In genomic region chr9:88718593-88718992, GRCm38 (mm10) we compare ENCODE assay signal across 10 mouse cellular contexts. TPM values are rescaled to one million over a fixed set of nuclear protein-coding genes. Genes with fewer than 3 reads are reported as not detected.
DNase-seq lines count a peak whose midpoint lies in the region; ATAC-seq lines count a peak whose summit lies in the region.
"Not testable (repeated sequence)": the region's sequence is repeated elsewhere in the genome, so short reads cannot be mapped to it uniquely, and the experiment has no call there.
"Had no signal": no experiment of that assay in that cellular context is flagged by ENCODE, and none has a peak within 500 bp of the region (broad histone marks: within the 10 kb centered on the region; RNA-seq: fewer than 3 reads in every experiment).

No protein-coding gene starts in this region.

- H3K79me2 ChIP-seq in macrophage (ENCODE audit: inconsistent target): peaks cover 41% of the 10 kb centered on the region

- not testable (repeated sequence) for H3K36me3 ChIP-seq in forebrain, embryonic 13.5 days (ENCODE audit: poor library complexity, severe bottlenecking); heart, embryonic 15.5 days; limb, embryonic 15.5 days; macrophage (ENCODE audit: inconsistent target); stomach, embryonic 14.5 days (ENCODE audit: control insufficient read depth, insufficient read depth, low read length)

- H3K4me3 ChIP-seq in forebrain, embryonic 13.5 days: 0 out of 2 replicates have a peak overlapping the region, but pooled peaks have one; percentile 35
- H3K4me3 ChIP-seq in heart, embryonic 15.5 days; limb, embryonic 15.5 days: not testable (repeated sequence)
- peak overlapping the region; percentile 46 for H3K4me3 ChIP-seq in macrophage (ENCODE audit: inconsistent target)
- H3K4me3 ChIP-seq in stomach, embryonic 14.5 days (ENCODE audit: low read depth, low read length): peak overlapping the region; percentile 22; the same call in 1 of the 2 replicates

- H3K9ac ChIP-seq in forebrain, embryonic 13.5 days; heart, embryonic 15.5 days; limb, embryonic 15.5 days; stomach, embryonic 14.5 days (replicated peaks; ENCODE audit: low read depth, low read length): not testable (repeated sequence)

- peak overlapping the region; percentile 53 for H3K4me2 ChIP-seq in forebrain, embryonic 13.5 days
- H3K4me2 ChIP-seq in heart, embryonic 15.5 days: peak overlapping the region; percentile 53
- H3K4me2 ChIP-seq in limb, embryonic 15.5 days: peak overlapping the region; percentile 31; the same call in 1 of the 2 replicates
- H3K4me2 ChIP-seq in stomach, embryonic 14.5 days (replicated peaks; ENCODE audit: low read depth, low read length): peak overlapping the region; percentile 42

- ATAC-seq in forebrain, embryonic 13.5 days; heart, embryonic 15.5 days (replicated peaks; ENCODE audit: insufficient number of reproducible peaks, insufficient read depth, low FRiP score, low read depth); limb, embryonic 15.5 days (ENCODE audit: insufficient number of reproducible peaks, low FRiP score, low TSS enrichment, low read depth); stomach, embryonic 14.5 days (ENCODE audit: insufficient number of reproducible peaks, insufficient read depth, low FRiP score, low read depth): not testable (repeated sequence)

- WGBS in forebrain, embryonic 13.5 days: 78% methylated on average over 5 of the region's 5 CpGs
- 81% methylated on average over 5 of the region's 5 CpGs for WGBS in heart, embryonic 15.5 days
- WGBS in limb, embryonic 15.5 days: 69% methylated on average over 5 of the region's 5 CpGs
- 100% methylated on average over 1 of the region's 5 CpGs for WGBS in macrophage (ENCODE audit: missing documents)
- 82% methylated on average over 5 of the region's 5 CpGs for WGBS in stomach, embryonic 14.5 days

- not testable (repeated sequence) for H3K9me3 ChIP-seq in forebrain, embryonic 13.5 days (replicated peaks); heart, embryonic 15.5 days (replicated peaks); limb, embryonic 15.5 days; stomach, embryonic 14.5 days (ENCODE audit: control insufficient read depth, low read depth, low read length)

- H3K27me3 ChIP-seq in forebrain, embryonic 13.5 days; heart, embryonic 15.5 days; limb, embryonic 15.5 days; stomach, embryonic 14.5 days (ENCODE audit: control insufficient read depth, insufficient read depth, low read length): not testable (repeated sequence)

- not testable (repeated sequence) for H3K27ac ChIP-seq in forebrain, embryonic 13.5 days; heart, embryonic 15.5 days; limb, embryonic 15.5 days; stomach, embryonic 14.5 days (ENCODE audit: low read length)
- H3K27ac ChIP-seq in macrophage: peak overlapping the region; percentile 74

- H3K4me1 ChIP-seq in forebrain, embryonic 13.5 days; heart, embryonic 15.5 days (replicated peaks); limb, embryonic 15.5 days; stomach, embryonic 14.5 days (ENCODE audit: control insufficient read depth, insufficient read depth, low read length): not testable (repeated sequence)

- peak; percentile 3 for DNase-seq in 3T3-L1 (ENCODE audit: low read depth, low spot score)
- DNase-seq in cerebellum, adult 9-10 months: peak; percentile 59
- DNase-seq in kidney, adult 11 months: peak; percentile 8

RNA-seq across cellular contexts. Expression of gene Mthfsl, which starts 1.5 kb away (rescaled TPM):
- 32.8 and 35.3 TPM in 2 replicates for polyA plus RNA-seq in forebrain, embryonic 13.5 days (2015; fragmentation: Nextera tagmentation; extraction: Ambion mirVana)
- 29.7 and 34.0 TPM in 2 replicates for polyA plus RNA-seq in heart, embryonic 15.5 days (2015; fragmentation: Nextera tagmentation; extraction: Ambion mirVana)
- polyA plus RNA-seq in limb, embryonic 15.5 days (2015; fragmentation: Nextera tagmentation; extraction: Ambion mirVana): 32.1 and 32.4 TPM in 2 replicates
- 100 to 1,000 TPM; 128 to 749 (median 292) TPM for total RNA-seq in macrophage (2018; cell fraction: chromatin; rRNA removed)
- 100 to 1,000 TPM; 139 to 214 (median 164) TPM for total RNA-seq in macrophage (2018; cell fraction: cytosol; rRNA removed)
- 100 to 1,000 TPM; 122 to 689 (median 264) TPM for total RNA-seq in macrophage (2018; cell fraction: nucleus; rRNA removed)
- 105 to 118 TPM (median 111 TPM) in 3 replicates for polyA plus RNA-seq in macrophage (2018)
- polyA plus RNA-seq in stomach, embryonic 14.5 days (2014; fragmentation: Nextera tagmentation; extraction: Ambion mirVana): 33.2 and 45.8 TPM in 2 replicates

RNA-seq across cellular contexts. Expression of gene Bcl2a1d, which starts 13.1 kb away (rescaled TPM):
- polyA plus RNA-seq in forebrain, embryonic 13.5 days (2015; fragmentation: Nextera tagmentation; extraction: Ambion mirVana): not detected in 2 replicates
- polyA plus RNA-seq in heart, embryonic 15.5 days (2015; fragmentation: Nextera tagmentation; extraction: Ambion mirVana): 0.39 and 1.1 TPM in 2 replicates
- 0.30 TPM in 1 of 2 replicates, not detected in the other for polyA plus RNA-seq in limb, embryonic 15.5 days (2015; fragmentation: Nextera tagmentation; extraction: Ambion mirVana)
- total RNA-seq in macrophage (2018; cell fraction: chromatin; rRNA removed): 100 to 1,000 TPM in 17 of 26 experiments, 10 to 100 TPM in 6, 1 to 10 TPM in 3; 4.8 to 661 (median 144) TPM
- 100 to 1,000 TPM in 18 of 26 experiments, 10 to 100 TPM in 8; 13.6 to 635 (median 167) TPM for total RNA-seq in macrophage (2018; cell fraction: cytosol; rRNA removed)
- total RNA-seq in macrophage (2018; cell fraction: nucleus; rRNA removed): 100 to 1,000 TPM in 23 of 26 experiments, 10 to 100 TPM in 2, 1 to 10 TPM in 1; 8.9 to 976 (median 457) TPM
- 21.3 to 27.9 TPM (median 23.0 TPM) in 3 replicates for polyA plus RNA-seq in macrophage (2018)
- polyA plus RNA-seq in stomach, embryonic 14.5 days (2014; fragmentation: Nextera tagmentation; extraction: Ambion mirVana): 0.55 and 0.58 TPM in 2 replicates
- total RNA-seq: gastrocnemius, adult 8-10 months had no signal
- polyA plus RNA-seq: testis, adult 2 months had no signal

Comparison
In these comparisons a context has a peak if more than half of its experiments do, and no peak if none do; other contexts are left out.
1. DNase-seq: peak in every context shown above with its lines; median percentile 59 in cerebellum, adult 9-10 months; 8 in kidney, adult 11 months; 3 in 3T3-L1.
2. RNA of gene Bcl2a1d, which starts 13.1 kb away (polyA plus RNA-seq): 21.3 to 27.9 TPM in macrophage; 0.55 to 0.58 TPM in stomach, embryonic 14.5 days, 0.39 to 1.1 TPM in heart, embryonic 15.5 days, 0.30 TPM in limb, embryonic 15.5 days and not detected in forebrain, embryonic 13.5 days; every median in the first group is over 10 times any median in the second.
3. Peak in every context shown above with its lines, with median percentiles within 50 percentile points of each other: H3K4me2 ChIP-seq.